Mouse (Mus musculus): ENCODE results near the gene Ap3b1. TPM values are rescaled to one million over a fixed set of nuclear protein-coding genes. Genes with fewer than 3 reads are reported as not detected.

Ap3b1 gene
- polyA plus RNA-seq, 1 experiment from 2014 or later: 41.5 TPM

- 68% methylated on average over 7 of the region's 7 CpGs for WGBS
- Histone ChIP-seq H3K27me3 (replicated peaks; ENCODE audit: control insufficient read depth, insufficient read depth, low read length) (no peaks in the 10 kb centered on the region), H3K36me3 (ENCODE audit: control insufficient read depth, insufficient read depth, low read length) (peaks cover 34% of the 10 kb centered on the region)
Observed at GRCm38 (mm10) chr13:94449593-94449992, 90.8 kb downstream of the Ap3b1 start.

GRCm38 (mm10) chr13:94451229-94451628 lies 92.5 kb downstream of the Ap3b1 start:
- ATAC-seq (ENCODE audit: low read depth) (no peak), DNase-seq (ENCODE audit: low spot score) (peak; percentile 46)
- Histone ChIP-seq H3K36me3 (ENCODE audit: control insufficient read depth, insufficient read depth, low read length) (peaks cover 45% of the 10 kb centered on the region), H3K9ac (ENCODE audit: low read depth, low read length) (no peak overlapping the region), H3K27me3 (replicated peaks; ENCODE audit: control insufficient read depth, insufficient read depth, low read length) (no peaks in the 10 kb centered on the region), H3K9me3 (ENCODE audit: control insufficient read depth, low read length) (no peaks in the 10 kb centered on the region), H3K27ac (replicated peaks; ENCODE audit: low read depth, low read length) (no peak overlapping the region), H3K4me3 (ENCODE audit: low read depth, low read length) (no peak overlapping the region), H3K4me2 (ENCODE audit: low read depth, low read length) (no peak overlapping the region), H3K4me1 (ENCODE audit: control insufficient read depth, insufficient read depth, low read length) (no peaks in the 10 kb centered on the region)
- 57% methylated on average over 6 of the region's 6 CpGs for WGBS

More at GRCm38 (mm10) chr13:94449593-94449992, 90.8 kb downstream of the Ap3b1 start:
- DNase-seq (ENCODE audit: low spot score) (no peak), ATAC-seq (ENCODE audit: low read depth) (no peak)
- no peak overlapping the region for H3K4me3 ChIP-seq (ENCODE audit: low read depth, low read length)
- no peaks in the 10 kb centered on the region for H3K4me1 ChIP-seq (ENCODE audit: control insufficient read depth, insufficient read depth, low read length)
- no peaks in the 10 kb centered on the region for H3K9me3 ChIP-seq (ENCODE audit: control insufficient read depth, low read length)
- no peak overlapping the region for H3K9ac ChIP-seq (ENCODE audit: low read depth, low read length)
- no peak overlapping the region for H3K4me2 ChIP-seq (ENCODE audit: low read depth, low read length)
- H3K27ac ChIP-seq (replicated peaks; ENCODE audit: low read depth, low read length): no peak overlapping the region

- no peak overlapping the region for H3K4me2 ChIP-seq (ENCODE audit: low read depth, low read length)
- no peak for DNase-seq (ENCODE audit: low spot score)
- no peaks in the 10 kb centered on the region for H3K9me3 ChIP-seq (ENCODE audit: control insufficient read depth, low read length)
- H3K27me3 ChIP-seq (replicated peaks; ENCODE audit: control insufficient read depth, insufficient read depth, low read length): no peaks in the 10 kb centered on the region
- peaks cover 44% of the 10 kb centered on the region for H3K36me3 ChIP-seq (ENCODE audit: control insufficient read depth, insufficient read depth, low read length)
- no peak overlapping the region for H3K9ac ChIP-seq (ENCODE audit: low read depth, low read length)
- no peaks in the 10 kb centered on the region for H3K4me1 ChIP-seq (ENCODE audit: control insufficient read depth, insufficient read depth, low read length)
- no peak overlapping the region for H3K27ac ChIP-seq (replicated peaks; ENCODE audit: low read depth, low read length)
- WGBS: 86% methylated on average over 12 of the region's 12 CpGs
- H3K4me3 ChIP-seq (ENCODE audit: low read depth, low read length): no peak overlapping the region
- ATAC-seq (ENCODE audit: low read depth): no peak
Observed at GRCm38 (mm10) chr13:94454131-94454530, 95.4 kb downstream of the Ap3b1 start.

- 83% methylated on average over 4 of the region's 4 CpGs for whole genome bisulfite sequencing
- no peaks in the 10 kb centered on the region for H3K4me1 ChIP-seq (ENCODE audit: control insufficient read depth, insufficient read depth, low read length)
- H3K27ac ChIP-seq (replicated peaks; ENCODE audit: low read depth, low read length): no peak overlapping the region
- no peak overlapping the region for H3K4me3 ChIP-seq (ENCODE audit: low read depth, low read length)
- no peak overlapping the region for H3K4me2 ChIP-seq (ENCODE audit: low read depth, low read length)
- no peak for ATAC-seq (ENCODE audit: low read depth)
- H3K9ac ChIP-seq (ENCODE audit: low read depth, low read length): no peak overlapping the region
- H3K9me3 ChIP-seq (ENCODE audit: control insufficient read depth, low read length): no peaks in the 10 kb centered on the region
- no peak for DNase-seq (ENCODE audit: low spot score)
- H3K36me3 ChIP-seq (ENCODE audit: control insufficient read depth, insufficient read depth, low read length): peaks cover 46% of the 10 kb centered on the region
- H3K27me3 ChIP-seq (replicated peaks; ENCODE audit: control insufficient read depth, insufficient read depth, low read length): no peaks in the 10 kb centered on the region
Observed at GRCm38 (mm10) chr13:94459143-94459542, 100.4 kb downstream of the Ap3b1 start.

- DNase-seq (ENCODE audit: low spot score): no peak
- 52% methylated on average over 2 of the region's 2 CpGs for WGBS
Observed at GRCm38 (mm10) chr13:94464221-94464620, 105.5 kb downstream of the Ap3b1 start.

GRCm38 (mm10) chr13:94468551-94468950 lies 109.8 kb downstream of the Ap3b1 start:
- Histone ChIP-seq H3K4me3 (ENCODE audit: low read depth, low read length) (no peak overlapping the region), H3K4me1 (ENCODE audit: control insufficient read depth, insufficient read depth, low read length) (no peaks in the 10 kb centered on the region), H3K4me2 (ENCODE audit: low read depth, low read length) (no peak overlapping the region), H3K9me3 (ENCODE audit: control insufficient read depth, low read length) (no peaks in the 10 kb centered on the region), H3K27me3 (replicated peaks; ENCODE audit: control insufficient read depth, insufficient read depth, low read length) (no peaks in the 10 kb centered on the region), H3K36me3 (ENCODE audit: control insufficient read depth, insufficient read depth, low read length) (peaks cover 27% of the 10 kb centered on the region), H3K27ac (replicated peaks; ENCODE audit: low read depth, low read length) (no peak overlapping the region), H3K9ac (ENCODE audit: low read depth, low read length) (no peak overlapping the region)
- ATAC-seq (ENCODE audit: low read depth): no peak
- 94% methylated on average over 1 of the region's 1 CpGs for WGBS
- DNase-seq (ENCODE audit: low spot score): no peak

More at GRCm38 (mm10) chr13:94464221-94464620, 105.5 kb downstream of the Ap3b1 start:
- no peaks in the 10 kb centered on the region for H3K27me3 ChIP-seq (replicated peaks; ENCODE audit: control insufficient read depth, insufficient read depth, low read length)
- no peaks in the 10 kb centered on the region for H3K4me1 ChIP-seq (ENCODE audit: control insufficient read depth, insufficient read depth, low read length)
- no peak overlapping the region for H3K9ac ChIP-seq (ENCODE audit: low read depth, low read length)
- H3K4me2 ChIP-seq (ENCODE audit: low read depth, low read length): no peak overlapping the region
- no peaks in the 10 kb centered on the region for H3K9me3 ChIP-seq (ENCODE audit: control insufficient read depth, low read length)
- H3K4me3 ChIP-seq (ENCODE audit: low read depth, low read length): no peak overlapping the region
- H3K36me3 ChIP-seq (ENCODE audit: control insufficient read depth, insufficient read depth, low read length): peaks cover 25% of the 10 kb centered on the region; the same call in 1 of the 2 replicates
- ATAC-seq (ENCODE audit: low read depth): no peak
- H3K27ac ChIP-seq (replicated peaks; ENCODE audit: low read depth, low read length): no peak overlapping the region

GRCm38 (mm10) chr13:94471009-94471672 lies 112.4 kb downstream of the Ap3b1 start:
- 84% methylated on average over 11 of the region's 11 CpGs for WGBS
- H3K27me3 ChIP-seq (replicated peaks; ENCODE audit: control insufficient read depth, insufficient read depth, low read length): no peaks in the 10 kb centered on the region

GRCm38 (mm10) chr13:94476208-94476607 lies 117.4 kb downstream of the Ap3b1 start:
- Histone ChIP-seq H3K4me2 (ENCODE audit: low read depth, low read length) (no peak overlapping the region), H3K4me3 (ENCODE audit: low read depth, low read length) (no peak overlapping the region), H3K27me3 (replicated peaks; ENCODE audit: control insufficient read depth, insufficient read depth, low read length) (no peaks in the 10 kb centered on the region), H3K4me1 (ENCODE audit: control insufficient read depth, insufficient read depth, low read length) (no peaks in the 10 kb centered on the region), H3K36me3 (ENCODE audit: control insufficient read depth, insufficient read depth, low read length) (peaks cover 71% of the 10 kb centered on the region), H3K9ac (ENCODE audit: low read depth, low read length) (no peak overlapping the region), H3K9me3 (ENCODE audit: control insufficient read depth, low read length) (no peaks in the 10 kb centered on the region), H3K27ac (replicated peaks; ENCODE audit: low read depth, low read length) (no peak overlapping the region)
- no peak for DNase-seq (ENCODE audit: low spot score)
- no peak for ATAC-seq (ENCODE audit: low read depth)
- 96% methylated on average over 3 of the region's 3 CpGs for WGBS

More at GRCm38 (mm10) chr13:94471009-94471672, 112.4 kb downstream of the Ap3b1 start:
- Histone ChIP-seq H3K9me3 (ENCODE audit: control insufficient read depth, low read length) (no peaks in the 10 kb centered on the region), H3K9ac (ENCODE audit: low read depth, low read length) (no peak overlapping the region), H3K4me1 (ENCODE audit: control insufficient read depth, insufficient read depth, low read length) (no peaks in the 10 kb centered on the region), H3K36me3 (ENCODE audit: control insufficient read depth, insufficient read depth, low read length) (peaks cover 38% of the 10 kb centered on the region), H3K4me3 (ENCODE audit: low read depth, low read length) (no peak overlapping the region), H3K27ac (replicated peaks; ENCODE audit: low read depth, low read length) (no peak overlapping the region), H3K4me2 (ENCODE audit: low read depth, low read length) (no peak overlapping the region)
- no peak for ATAC-seq (ENCODE audit: low read depth)
- DNase-seq (ENCODE audit: low spot score): no peak

- no peaks in the 10 kb centered on the region for H3K27me3 ChIP-seq (replicated peaks; ENCODE audit: control insufficient read depth, insufficient read depth, low read length)
- no peaks in the 10 kb centered on the region for H3K4me1 ChIP-seq (ENCODE audit: control insufficient read depth, insufficient read depth, low read length)
- DNase-seq (ENCODE audit: low spot score): no peak
- peaks cover 86% of the 10 kb centered on the region for H3K36me3 ChIP-seq (ENCODE audit: control insufficient read depth, insufficient read depth, low read length)
- no peak overlapping the region for H3K9ac ChIP-seq (ENCODE audit: low read depth, low read length)
- WGBS: 80% methylated on average over 7 of the region's 7 CpGs
- H3K4me2 ChIP-seq (ENCODE audit: low read depth, low read length): no peak overlapping the region
- H3K4me3 ChIP-seq (ENCODE audit: low read depth, low read length): no peak overlapping the region
- no peak overlapping the region for H3K27ac ChIP-seq (replicated peaks; ENCODE audit: low read depth, low read length)
- no peak for ATAC-seq (ENCODE audit: low read depth)
- peaks cover 17% of the 10 kb centered on the region for H3K9me3 ChIP-seq (ENCODE audit: control insufficient read depth, low read length)
Observed at GRCm38 (mm10) chr13:94480256-94480655, 121.5 kb downstream of the Ap3b1 start.

All from embryonic facial prominence, embryonic 14.5 days (tissue).